Mouse (Mus musculus) adrenal gland, adult (tissue): ENCODE measurements around the gene Gm10392.
A peak's percentile ranks its signal among the peaks of the same experiment; 100 is the strongest.

ENCODE experiments used
- DNase-seq, 2 experiments: peaks; one replicate each; pipeline ENCODE4 v3.0.0; 2022 to 2023; ENCODE audit warnings: low spot score in 1 of 2; ENCODE audit not compliant: inconsistent age in 2 of 2

Gm10392 gene

GRCm38 (mm10) chr11:77508068-77509021, 10.7 kb downstream of the Gm10392 start:
- peak; percentile 88 to 95 for DNase-seq

- DNase-seq, result peak in 1 of 2 experiments; percentile 24
These were observed 11.6 kb downstream of the Gm10392 start for GRCm38 (mm10) chr11:77507426-77507825.

- peak in 1 of 2 experiments; percentile 14 for DNase-seq
These were observed 12.1 kb downstream of the Gm10392 start for GRCm38 (mm10) chr11:77506941-77507340.

- peak; percentile 20 to 43 for DNase-seq
These were observed 12.7 kb downstream of the Gm10392 start for GRCm38 (mm10) chr11:77506273-77506672.

GRCm38 (mm10) chr11:77505291-77505980, 13.6 kb downstream of the Gm10392 start:
- peak in 1 of 2 experiments; percentile 16 for DNase-seq

GRCm38 (mm10) chr11:77504377-77504776, 14.6 kb downstream of the Gm10392 start:
- DNase-seq, result peak; percentile 21 to 68

GRCm38 (mm10) chr11:77503511-77503910, 15.5 kb downstream of the Gm10392 start:
- peak; percentile 29 to 49 for DNase-seq

GRCm38 (mm10) chr11:77502481-77502880, 16.5 kb downstream of the Gm10392 start:
- no peak for DNase-seq

- peak in 1 of 2 experiments; percentile 30 for DNase-seq
These were observed 17.0 kb downstream of the Gm10392 start for GRCm38 (mm10) chr11:77501971-77502370.

- DNase-seq, result peak; percentile 77 to 91
These were observed 17.6 kb downstream of the Gm10392 start for GRCm38 (mm10) chr11:77501392-77501791.

- DNase-seq, result peak in 1 of 2 experiments; percentile 20
These were observed 18.4 kb downstream of the Gm10392 start for GRCm38 (mm10) chr11:77500361-77501325.

- peak in 1 of 2 experiments; percentile 27 for DNase-seq
These were observed 19.6 kb downstream of the Gm10392 start for GRCm38 (mm10) chr11:77499354-77499753.

GRCm38 (mm10) chr11:77498261-77499139, 20.5 kb downstream of the Gm10392 start:
- DNase-seq, result peak; percentile 51 to 74

GRCm38 (mm10) chr11:77497851-77498250, 21.1 kb downstream of the Gm10392 start:
- DNase-seq, result peak in 1 of 2 experiments; percentile 48

- peak; percentile 75 to 88 for DNase-seq
These were observed 21.6 kb downstream of the Gm10392 start for GRCm38 (mm10) chr11:77497341-77497756.

- DNase-seq, result no peak
These were observed 23.5 kb downstream of the Gm10392 start for GRCm38 (mm10) chr11:77495507-77495906.

GRCm38 (mm10) chr11:77494782-77495181, 24.2 kb downstream of the Gm10392 start:
- DNase-seq, result peak in 1 of 2 experiments; percentile 47

GRCm38 (mm10) chr11:77494344-77494676, 24.7 kb downstream of the Gm10392 start:
- DNase-seq, result peak in 1 of 2 experiments; percentile 33

- DNase-seq, result peak; percentile 72 to 80
These were observed 25.3 kb downstream of the Gm10392 start, which contains the start of gene Git1 for GRCm38 (mm10) chr11:77493512-77494343. TSS of gene Git1 (plus strand) at chr11:77493562.
